Mouse (Mus musculus) CD8-positive naive resting alpha-beta T cell, adult 2 months (primary cell): Measurements from ENCODE around the gene Lrfn2.

ENCODE experiments used
- DNase-seq, 2 experiments: peaks; one replicate each; pipeline ENCODE4 v3.0.0; 2022; ENCODE audit warnings: low read depth in 2 of 2, low spot score in 2 of 2

Gene Lrfn2

DNA sequence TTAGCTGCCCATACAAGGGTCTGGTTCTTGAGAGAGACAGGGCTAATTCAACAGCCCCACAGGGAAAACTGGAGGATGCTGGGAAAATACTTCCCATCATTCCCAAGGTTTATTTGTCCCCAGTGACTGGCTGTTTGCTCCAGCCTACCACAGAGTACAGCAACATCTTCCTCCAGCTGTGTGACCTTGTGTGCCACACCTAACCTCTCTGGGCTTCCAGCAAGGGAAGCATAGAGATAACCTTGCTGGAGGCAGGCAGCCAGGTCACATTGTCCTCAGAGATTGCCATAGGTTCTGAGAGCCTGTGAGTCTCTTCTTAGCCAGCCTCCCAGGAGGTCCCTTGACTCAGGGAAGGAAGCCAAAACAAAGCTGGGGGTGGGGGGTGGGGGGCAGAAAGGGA is 101.1 kb downstream of the Lrfn2 start:
- DNase-seq: no peak

DNA sequence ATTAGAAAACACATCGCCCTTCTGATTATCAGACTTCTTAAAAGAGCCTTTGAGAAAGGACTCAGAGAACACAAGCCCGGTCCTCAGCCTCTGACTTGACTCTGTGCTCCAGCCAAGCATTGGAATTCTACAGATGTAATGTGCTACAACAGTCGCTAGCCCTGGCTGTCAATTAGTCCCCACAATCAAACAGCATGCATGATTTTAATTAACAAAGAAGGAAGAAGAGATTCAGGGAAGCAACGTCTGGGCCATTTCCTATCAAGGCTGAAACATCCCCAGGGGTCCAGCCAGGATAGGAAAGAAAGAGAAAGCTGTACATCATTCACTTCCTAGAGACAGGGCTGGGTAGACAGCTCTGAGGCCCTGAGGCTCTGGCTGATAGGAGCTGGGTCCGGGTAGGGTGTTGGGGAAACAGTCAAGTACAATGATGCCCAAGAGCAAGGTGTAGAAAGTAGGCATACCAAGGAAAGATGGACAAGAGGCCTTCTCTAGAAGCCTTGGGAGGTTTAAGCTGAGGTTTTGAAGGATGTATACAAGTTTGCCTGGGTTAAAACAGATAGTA is 101.6 kb downstream of the Lrfn2 start:
- DNase-seq: no peak

DNA sequence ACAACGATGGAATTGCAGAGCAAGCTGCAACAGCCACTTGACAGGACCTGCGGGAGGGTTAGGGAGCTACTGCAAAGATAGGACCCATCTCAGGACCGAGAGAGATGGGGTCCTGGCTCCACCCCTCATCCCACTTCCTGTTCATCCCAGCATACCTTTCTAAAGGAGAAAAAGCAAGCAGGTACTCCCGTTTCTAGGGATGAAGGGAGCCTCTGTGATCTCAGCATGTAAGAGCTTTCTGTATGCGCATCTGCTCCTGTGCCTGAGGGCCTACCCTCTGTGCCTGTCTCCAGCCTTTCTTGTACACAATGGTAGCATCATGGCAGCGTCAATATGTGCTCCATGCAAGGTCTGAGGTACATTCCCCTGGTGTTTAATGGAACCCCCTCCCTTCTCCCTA is 102.9 kb downstream of the Lrfn2 start:
- no peak for DNase-seq

DNA sequence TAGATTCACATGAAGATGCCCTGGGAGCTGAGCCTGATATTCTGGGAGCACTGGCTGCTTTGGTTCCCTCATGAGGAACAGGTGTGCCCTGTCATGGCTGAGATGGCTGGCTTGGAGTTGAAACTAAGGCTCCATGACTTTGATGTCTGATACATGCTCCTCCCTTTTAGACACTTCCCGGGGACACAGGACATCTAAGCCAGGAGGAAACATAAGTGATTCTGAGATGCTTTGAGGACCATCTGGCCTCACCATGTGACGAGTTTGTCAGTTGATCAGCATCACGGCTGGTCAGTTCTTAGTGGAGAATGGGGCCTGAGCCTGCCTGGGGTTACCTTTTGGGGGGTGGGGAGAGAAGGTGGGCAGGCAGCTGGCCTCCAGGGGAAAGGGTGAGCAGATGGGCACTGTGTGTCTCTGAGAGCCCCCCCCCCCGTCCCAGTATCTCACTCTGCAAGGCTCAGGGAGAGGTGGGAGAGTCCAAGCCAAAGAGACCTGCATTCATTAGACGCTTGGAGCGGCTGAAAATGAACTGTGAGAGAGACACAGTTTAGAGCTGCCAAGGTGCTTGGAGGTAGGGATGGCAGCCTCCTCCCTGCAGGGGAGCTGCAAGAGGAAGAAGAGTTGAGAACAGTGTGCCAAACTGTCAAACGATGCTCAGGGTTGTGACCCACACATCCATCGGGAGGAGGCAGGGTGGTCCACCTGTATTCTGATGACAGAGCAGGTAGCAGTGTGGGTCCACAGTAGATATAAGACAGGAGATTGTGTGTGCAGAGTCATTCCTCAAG is 105.2 kb downstream of the Lrfn2 start:
- DNase-seq: no peak

DNA sequence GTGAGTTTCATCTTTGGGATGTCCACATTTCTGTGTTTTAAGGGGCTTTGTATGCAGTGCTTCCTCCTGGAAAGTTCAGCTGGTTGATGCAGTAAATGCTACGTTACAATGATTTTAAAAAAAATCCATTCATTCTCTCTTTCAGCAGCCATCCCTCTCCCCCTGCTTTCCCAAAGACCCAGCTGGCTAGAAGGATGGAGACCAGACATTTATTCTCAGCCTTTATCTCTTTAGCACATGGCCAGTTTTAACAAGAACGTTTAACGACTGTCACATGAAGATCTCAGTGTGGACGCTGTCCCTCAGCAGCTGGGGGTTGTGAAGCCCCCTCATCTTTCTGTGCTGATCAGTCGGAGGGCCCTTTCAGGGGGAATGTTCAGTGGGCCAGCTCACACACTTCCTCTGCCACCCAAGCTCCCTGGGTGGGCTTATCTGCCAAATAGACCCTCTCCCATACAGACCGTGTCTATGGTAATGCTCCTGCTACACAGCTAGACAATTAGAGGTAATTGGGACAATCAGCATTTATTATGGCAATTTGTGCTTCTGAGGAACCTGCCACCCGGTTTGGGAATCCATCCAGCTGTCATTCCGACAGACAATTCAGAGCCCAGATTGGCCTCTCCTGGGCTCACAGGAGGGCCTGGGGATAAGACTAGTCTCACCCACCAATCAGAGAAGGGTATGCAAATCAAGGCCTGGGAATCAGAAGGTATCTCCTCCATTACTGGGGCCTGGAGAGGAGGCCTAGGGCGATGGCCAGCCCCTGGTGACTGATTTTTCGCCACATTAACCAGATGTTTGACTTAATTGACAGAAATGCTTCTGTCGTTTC is 111.8 kb downstream of the Lrfn2 start:
- DNase-seq: no peak

DNA sequence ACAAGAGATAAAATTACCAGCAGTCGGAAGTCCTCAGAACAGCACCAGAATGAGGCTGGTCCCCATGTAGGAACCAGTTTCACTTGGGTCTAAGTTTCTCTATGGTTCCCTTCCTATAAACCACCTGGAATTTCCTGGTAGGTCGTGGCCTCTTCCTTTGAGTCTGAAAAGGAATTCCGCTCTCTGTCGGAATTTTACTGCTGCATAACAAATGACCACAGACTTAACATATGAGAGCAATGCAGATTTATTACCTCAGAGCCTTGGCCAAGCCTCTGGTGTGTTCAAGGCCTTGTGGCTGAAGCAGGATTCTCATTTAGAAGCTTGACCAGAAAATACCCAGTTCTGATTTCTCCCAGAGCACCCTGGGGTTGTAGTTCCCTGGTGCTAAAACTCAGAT is 115.7 kb downstream of the Lrfn2 start:
- DNase-seq: no peak

DNA sequence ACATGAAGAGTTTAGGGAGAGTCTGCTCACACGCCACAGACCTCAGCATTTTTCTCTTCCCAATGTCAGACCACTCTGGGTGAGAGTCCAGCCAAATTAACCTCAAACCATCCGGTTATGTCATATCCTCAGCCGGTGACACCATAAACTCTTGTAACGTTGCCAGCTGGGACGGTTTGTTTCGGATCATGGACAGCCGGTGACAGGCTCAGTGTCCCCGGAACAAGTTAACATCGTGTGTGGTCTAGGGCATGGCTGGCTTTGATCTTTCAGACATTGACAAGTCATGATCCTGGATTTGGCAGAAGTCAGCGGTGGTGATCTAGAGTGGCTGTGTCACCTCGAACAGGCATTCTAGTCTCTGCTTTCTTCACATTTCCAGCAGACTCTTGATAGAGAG is 119.1 kb downstream of the Lrfn2 start:
- DNase-seq: no peak

DNA sequence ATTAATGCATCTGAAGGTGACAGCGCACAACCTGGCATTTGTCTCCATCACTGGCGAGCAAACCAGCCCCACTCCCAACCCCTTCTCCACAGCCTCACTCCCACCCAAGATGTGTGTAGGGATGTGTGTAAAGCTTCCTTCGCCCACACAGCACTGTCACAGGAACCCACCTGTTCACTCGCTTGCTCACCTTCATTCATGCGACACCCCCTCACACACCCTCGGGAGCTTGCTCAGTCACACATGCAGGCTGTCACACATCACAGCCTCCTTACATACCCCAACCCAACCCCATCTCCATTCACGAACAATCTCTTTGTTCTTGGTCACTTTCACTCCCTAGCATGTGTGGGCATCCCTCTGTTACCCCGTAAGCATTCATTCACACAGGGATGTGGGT is 129.0 kb downstream of the Lrfn2 start:
- no peak for DNase-seq

DNA sequence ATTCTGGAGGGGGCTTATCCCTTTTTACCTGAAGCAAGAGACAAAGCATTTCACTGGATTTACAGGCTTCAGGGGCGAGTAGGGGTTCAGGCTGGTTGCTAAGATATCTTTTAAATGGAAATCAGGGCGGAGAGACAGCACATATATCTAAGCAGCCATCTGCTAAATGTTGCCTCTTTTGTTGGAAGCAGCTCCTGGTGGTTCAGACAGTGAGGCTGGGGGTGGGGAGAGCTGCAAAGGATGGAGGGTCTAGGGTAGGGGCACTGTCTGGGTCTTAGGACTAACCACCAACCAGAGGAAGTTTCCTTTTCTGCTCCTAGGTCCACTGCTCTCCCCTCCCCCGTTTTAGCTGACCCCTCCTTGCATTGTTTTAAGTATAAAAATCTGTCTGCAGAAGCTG is 131.6 kb downstream of the Lrfn2 start:
- no peak for DNase-seq

DNA sequence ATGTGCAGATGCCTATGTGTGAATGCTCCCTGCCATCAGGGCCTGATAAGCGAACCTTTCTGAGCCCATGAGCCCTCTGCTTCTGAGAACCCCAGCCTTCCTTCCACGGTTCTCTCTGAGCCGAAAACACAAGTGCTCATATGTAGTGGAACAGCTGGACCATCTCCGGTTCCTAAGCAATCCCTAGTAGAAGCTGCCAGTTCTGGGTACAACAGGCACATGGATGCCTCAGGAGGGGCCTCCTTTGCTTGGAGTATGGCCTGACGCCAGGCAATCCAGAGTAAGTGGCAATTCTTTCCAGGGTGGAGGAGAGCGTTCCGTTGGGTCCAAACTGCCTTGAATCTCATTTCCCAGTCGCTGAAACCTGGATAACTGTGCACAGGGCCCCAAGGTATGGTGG is 132.3 kb downstream of the Lrfn2 start:
- no peak for DNase-seq

DNA sequence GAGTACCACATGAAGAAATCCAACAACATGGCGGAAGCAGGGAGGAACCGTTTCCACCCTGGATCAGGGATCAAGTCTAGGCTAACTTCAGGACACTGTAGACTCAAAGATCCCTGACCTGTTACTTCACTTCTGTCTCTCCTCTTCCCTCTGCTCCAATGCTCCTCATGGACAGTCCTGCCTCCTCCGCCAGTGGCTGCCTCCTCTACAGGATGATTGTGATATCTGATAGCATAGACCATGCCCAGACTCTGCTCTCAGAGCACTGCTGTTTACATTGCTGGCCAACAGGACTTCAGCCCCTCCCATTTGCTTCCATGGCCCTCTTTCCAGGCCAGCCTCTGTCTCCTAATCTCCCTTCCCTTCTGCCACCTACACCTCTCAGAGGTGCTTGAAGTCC is 132.9 kb downstream of the Lrfn2 start:
- DNase-seq: no peak

DNA sequence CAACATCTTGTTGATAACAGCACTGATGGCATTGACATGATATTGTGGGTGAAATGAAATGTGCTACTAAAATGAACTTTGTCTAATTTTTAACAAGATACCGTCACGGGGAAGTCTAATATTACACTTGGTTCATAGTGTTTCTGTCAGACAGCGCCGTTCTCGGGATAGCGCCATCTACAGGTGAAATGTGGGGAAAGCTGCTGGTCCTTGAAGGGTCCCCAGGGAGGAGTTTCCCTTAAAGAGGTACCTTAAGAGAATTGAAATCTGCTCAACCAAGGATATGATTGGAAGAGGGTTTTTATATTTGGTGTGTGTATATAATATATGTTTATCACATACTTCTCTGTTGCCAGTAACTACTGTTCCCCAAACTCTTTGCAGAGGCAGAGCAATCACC is 134.6 kb downstream of the Lrfn2 start:
- DNase-seq: no peak

DNA sequence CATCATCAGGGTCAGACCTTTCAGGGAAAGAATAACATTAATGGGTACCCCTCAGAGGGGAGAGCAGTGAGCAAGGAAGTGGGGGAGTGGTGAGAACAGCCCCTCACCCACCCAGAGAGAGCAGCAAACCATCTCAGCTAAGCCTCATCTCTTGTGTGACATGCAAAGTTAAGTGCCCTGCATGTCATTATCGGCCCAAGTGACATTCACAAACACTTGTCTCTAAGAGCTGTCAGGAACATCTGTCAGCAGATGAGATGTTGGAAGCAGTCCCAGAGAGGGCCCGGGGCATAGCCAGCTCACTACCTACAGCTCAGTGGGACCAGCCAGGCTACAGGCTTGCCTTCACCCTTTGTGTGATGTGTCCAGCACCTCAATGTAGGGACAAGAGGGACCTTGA is 146.0 kb downstream of the Lrfn2 start:
- DNase-seq: no peak

DNA sequence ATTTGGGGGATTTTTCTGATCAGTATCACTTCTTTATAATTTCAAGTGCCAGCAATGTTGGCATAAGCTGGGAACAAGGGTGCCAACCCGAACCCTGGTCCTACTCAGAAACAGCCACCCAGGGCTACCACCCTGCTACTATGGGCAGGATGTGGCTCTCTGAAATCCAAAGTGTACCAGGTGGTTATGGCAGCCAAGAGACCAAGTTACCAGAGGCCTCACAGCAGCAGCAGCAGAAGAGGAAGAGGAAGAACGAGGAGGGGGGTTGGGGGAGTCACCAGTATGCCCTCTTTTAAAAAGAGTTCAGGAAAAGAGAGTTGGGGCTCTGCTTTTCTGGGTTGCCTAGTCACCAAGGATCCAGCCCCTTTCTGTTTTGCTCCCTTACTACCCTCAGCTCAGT is 147.5 kb downstream of the Lrfn2 start:
- no peak for DNase-seq

DNA sequence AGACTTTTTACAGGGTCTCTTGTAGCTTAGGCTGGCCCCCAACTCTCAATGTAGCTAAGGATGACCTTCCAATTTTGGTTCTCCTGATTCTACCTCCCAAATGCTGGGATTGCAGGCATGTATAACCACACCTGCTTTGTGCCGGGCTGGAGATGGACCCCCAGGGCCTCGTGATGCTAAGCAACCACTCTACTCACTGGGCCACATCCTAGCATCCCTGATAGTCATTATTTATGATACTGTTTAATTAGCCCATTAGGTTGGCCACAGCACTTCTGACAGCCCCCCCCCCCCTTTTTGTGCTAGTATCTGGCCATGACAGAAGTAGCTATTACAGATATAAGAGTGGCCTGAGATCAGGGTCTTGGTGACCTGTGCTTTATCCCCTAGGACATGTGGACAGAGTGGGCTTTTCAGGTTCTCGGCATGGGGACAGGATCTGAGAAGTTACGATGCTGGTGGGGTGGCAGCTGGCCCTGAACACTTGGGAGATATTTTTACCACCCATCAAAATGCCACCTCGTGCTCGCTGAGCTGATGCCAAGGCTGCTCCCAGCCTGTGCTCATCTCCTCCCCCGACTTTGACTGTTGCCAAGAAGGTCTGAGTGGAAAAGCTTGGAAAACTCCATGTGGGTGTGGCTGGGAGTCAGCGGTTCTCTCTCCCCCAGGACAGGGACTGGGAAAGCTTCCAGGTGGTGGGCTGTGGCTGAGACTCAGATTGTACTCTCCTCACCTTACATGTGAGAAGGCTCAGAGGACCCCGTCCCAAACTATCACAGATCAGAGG is 151.6 kb downstream of the Lrfn2 start:
- no peak for DNase-seq

DNA sequence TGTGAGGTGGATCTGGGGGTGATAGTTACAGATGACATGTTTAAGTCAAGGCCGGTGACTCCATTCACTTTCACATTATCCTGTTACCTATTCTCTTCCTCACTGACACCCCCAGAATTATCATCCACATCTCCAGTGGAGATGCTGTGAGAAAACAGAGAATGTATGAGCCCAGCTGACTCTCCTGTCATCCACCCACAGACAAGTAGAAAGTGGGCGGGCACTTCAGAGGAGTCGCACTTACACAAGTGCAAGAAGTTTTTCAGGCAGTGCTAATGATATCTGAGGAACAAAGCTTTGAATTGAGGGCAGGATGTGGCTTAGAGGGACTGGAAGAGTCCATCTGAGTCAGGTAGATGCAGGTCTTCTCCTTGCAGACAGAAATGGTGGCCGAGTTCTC is 152.9 kb downstream of the Lrfn2 start:
- no peak for DNase-seq

DNA sequence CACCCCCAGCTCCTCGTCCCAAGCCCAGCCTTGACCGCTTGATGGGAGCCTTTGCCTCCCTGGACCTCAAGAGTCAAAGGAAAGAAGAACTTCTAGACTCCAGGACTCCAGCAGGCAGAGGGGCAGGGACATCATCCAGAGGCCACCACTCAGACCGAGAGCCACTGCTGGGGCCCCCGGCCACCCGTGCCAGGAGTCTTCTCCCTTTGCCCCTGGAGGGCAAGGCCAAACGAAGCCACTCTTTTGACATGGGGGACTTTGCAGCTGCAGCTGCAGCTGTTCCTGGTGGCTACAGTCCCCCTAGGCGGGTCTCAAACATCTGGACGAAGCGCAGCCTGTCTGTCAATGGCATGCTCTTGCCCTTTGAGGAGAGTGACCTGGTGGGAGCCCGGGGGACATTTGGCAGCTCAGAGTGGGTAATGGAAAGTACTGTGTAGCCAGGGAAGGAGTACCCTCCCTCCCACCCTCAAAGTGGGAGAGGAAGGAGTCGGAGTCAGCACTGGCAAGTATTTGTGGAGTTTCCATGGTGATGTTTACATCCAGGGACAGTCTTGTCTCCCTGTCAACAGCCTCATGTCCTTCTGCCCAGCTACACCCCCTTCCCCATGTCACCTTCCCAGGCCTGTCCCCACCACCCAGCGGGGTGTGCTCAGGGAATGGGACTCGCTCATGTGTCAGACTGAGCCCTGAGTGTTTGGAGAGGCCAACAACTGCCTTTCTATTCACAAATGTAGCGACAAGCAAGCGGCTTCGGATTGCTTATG is 164.8 kb downstream of the Lrfn2 start:
- DNase-seq: no peak

DNA sequence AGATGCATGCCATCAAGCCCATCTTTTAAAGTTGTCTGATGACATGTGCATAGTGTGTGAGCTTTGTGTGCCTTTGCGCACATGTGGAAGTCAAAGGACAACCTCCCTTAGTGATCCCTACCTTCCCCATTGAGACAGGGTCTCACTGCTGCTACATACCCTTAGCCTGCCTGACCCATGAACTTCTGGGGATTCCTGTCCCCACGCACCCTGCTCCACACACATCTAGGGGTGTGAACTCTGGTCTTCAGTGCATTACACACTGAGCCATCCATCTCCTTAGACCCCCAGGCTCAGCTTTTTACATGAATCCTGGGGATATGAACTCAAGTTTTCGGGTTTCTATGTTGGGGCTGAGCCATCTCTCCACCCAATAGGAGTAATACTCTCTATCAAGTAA is 179.2 kb downstream of the Lrfn2 start:
- DNase-seq: no peak

DNA sequence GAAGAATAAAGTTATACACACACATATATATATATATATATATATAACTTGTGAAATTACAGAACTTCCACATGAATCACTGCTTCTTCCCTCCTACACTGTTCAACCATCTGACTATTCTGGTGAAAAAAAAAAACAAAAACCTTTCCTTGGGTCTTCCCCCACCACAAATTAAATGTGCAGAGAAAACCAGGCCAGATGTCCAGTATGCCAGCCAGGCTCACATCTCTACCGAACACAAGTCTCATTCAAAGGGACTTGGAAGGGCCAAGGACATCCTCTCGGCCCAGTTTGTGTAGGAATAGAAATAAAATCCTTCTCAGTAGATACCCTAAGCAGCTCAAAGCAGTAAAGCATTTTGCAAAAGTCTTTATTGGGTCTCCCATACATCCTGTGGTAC is 179.7 kb downstream of the Lrfn2 start:
- no peak for DNase-seq

DNA sequence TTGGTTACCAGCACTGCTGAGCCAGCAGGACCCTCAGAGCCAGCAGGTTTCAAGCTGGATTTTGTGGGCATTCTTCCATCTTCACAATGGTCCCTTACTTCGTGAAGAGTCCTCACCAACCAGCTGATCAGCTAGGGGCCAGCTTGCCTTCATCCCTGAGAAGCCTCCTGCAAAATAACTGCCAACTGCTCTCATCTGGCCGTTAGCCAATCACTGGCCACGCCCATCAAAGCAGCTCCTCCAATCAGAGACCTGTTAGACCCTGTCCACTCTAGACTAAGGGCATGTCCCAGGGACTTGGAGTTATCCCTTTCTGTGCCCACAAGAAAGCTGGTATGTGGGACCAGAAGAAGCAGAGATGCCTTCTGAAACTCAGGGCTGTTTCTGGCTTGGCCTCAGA is 181.2 kb downstream of the Lrfn2 start:
- no peak for DNase-seq

DNA sequence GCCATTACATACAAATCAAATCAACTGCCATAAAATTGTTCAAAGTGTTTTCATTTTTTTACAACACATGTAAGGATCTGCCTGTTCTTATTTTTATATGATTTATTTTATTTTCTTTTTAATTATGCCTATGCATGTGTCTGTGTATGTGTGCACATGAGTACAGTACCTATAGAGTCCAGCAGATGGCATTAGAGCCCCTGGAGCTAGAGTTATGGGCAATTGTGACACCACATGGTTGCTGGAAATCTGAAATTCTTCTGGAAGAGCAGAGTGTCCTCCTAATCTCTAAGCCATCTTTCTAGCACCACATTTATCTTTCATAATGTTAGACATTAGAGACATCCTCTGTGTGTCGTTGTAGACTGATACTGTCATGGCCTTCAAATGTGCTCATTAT is 192.0 kb downstream of the Lrfn2 start:
- DNase-seq: no peak
